11 mouse cellular contexts compared by ENCODE assay signal in genomic region chr19:10905728-10906000, GRCm38 (mm10). TPM values are rescaled to one million over a fixed set of nuclear protein-coding genes. Genes with fewer than 3 reads are reported as not detected.
A peak's percentile ranks its signal among the peaks of the same experiment; 100 is the strongest.
DNase-seq lines count a peak whose midpoint lies in the region; ATAC-seq and TF ChIP-seq lines count a peak whose summit lies in the region.
"Had no signal": no experiment of that assay in that cellular context is flagged by ENCODE, and none has a peak within 500 bp of the region (broad histone marks: within the 10 kb centered on the region; RNA-seq: fewer than 3 reads in every experiment).

No protein-coding gene starts in this region.

- no peak for ATAC-seq in hindbrain, embryonic 11.5 days (ENCODE audit: low FRiP score)
- ATAC-seq in midbrain, postnatal 0 days (ENCODE audit: low FRiP score) = no peak
- no peak for ATAC-seq in intestine, postnatal 0 days
- ATAC-seq in stomach, embryonic 14.5 days (ENCODE audit: insufficient number of reproducible peaks, insufficient read depth, low FRiP score, low read depth) = no peak
- ATAC-seq in erythroblast, adult 5-6 weeks (replicated peaks; ENCODE audit: low FRiP score, poor library complexity, severe bottlenecking) = no peak

- H3K27ac ChIP-seq in hindbrain, embryonic 11.5 days (ENCODE audit: low read depth, low read length) = 0 out of 2 replicates have a peak overlapping the region, but pooled peaks have one; percentile 10
- H3K27ac ChIP-seq in hindbrain, embryonic 10.5 days = no peak overlapping the region
- H3K27ac ChIP-seq in midbrain, postnatal 0 days (ENCODE audit: low read depth, low read length) = peak overlapping the region; percentile 43
- H3K27ac ChIP-seq in midbrain, embryonic 10.5 days (replicated peaks) = no peak overlapping the region
- peak overlapping the region; percentile 61 for H3K27ac ChIP-seq in intestine, postnatal 0 days (ENCODE audit: low read depth, low read length)
- peak overlapping the region; percentile 86 for H3K27ac ChIP-seq in stomach, embryonic 14.5 days (ENCODE audit: low read length)

- no peak for TF ChIP-seq CTCF in midbrain, postnatal 0 days (IDR thresholded peaks at IDR 0.05)
- TF ChIP-seq CTCF in intestine, postnatal 0 days (IDR thresholded peaks at IDR 0.05; ENCODE audit: low read depth) = no peak

- H3K27me3 ChIP-seq in hindbrain, embryonic 11.5 days (ENCODE audit: control insufficient read depth, insufficient read depth, low read length) = no peaks in the 10 kb centered on the region
- no peaks in the 10 kb centered on the region for H3K27me3 ChIP-seq in hindbrain, embryonic 10.5 days (ENCODE audit: insufficient read depth, poor library complexity, severe bottlenecking)
- H3K27me3 ChIP-seq in midbrain, postnatal 0 days (ENCODE audit: insufficient read depth, low read length) = no peaks in the 10 kb centered on the region
- no peaks in the 10 kb centered on the region for H3K27me3 ChIP-seq in midbrain, embryonic 10.5 days (ENCODE audit: low read depth, poor library complexity, severe bottlenecking)
- H3K27me3 ChIP-seq in intestine, postnatal 0 days (replicated peaks; ENCODE audit: control insufficient read depth, insufficient read depth, low read length) = no peaks in the 10 kb centered on the region
- no peaks in the 10 kb centered on the region for H3K27me3 ChIP-seq in stomach, embryonic 14.5 days (ENCODE audit: control insufficient read depth, insufficient read depth, low read length)

- DNase-seq in hindbrain, embryonic 11.5 days (ENCODE audit: low spot score) = no peak
- no peak for DNase-seq in hindbrain, embryonic 10.5 days (ENCODE audit: low spot score)
- DNase-seq in midbrain, postnatal 0 days (ENCODE audit: low spot score) = no peak
- DNase-seq in midbrain, embryonic 10.5 days (ENCODE audit: low spot score) = no peak
- no peak for DNase-seq in cerebellum, adult 9-11 months
- DNase-seq: cerebellum, adult 11-12 months had no signal

- no peak overlapping the region for H3K9ac ChIP-seq in hindbrain, embryonic 11.5 days (ENCODE audit: low read depth, low read length)
- no peak overlapping the region for H3K9ac ChIP-seq in midbrain, postnatal 0 days (replicated peaks; ENCODE audit: low read length, poor library complexity, severe bottlenecking)
- no peak overlapping the region for H3K9ac ChIP-seq in intestine, postnatal 0 days (ENCODE audit: low read depth, low read length)
- H3K9ac ChIP-seq in stomach, embryonic 14.5 days (replicated peaks; ENCODE audit: low read depth, low read length) = no peak overlapping the region

- no peak overlapping the region for H3K4me2 ChIP-seq in hindbrain, embryonic 11.5 days (replicated peaks; ENCODE audit: low read depth, low read length)
- H3K4me2 ChIP-seq in midbrain, postnatal 0 days (ENCODE audit: low read depth, low read length, poor library complexity, severe bottlenecking) = no peak overlapping the region
- no peak overlapping the region for H3K4me2 ChIP-seq in intestine, postnatal 0 days (replicated peaks; ENCODE audit: low read depth)
- H3K4me2 ChIP-seq in stomach, embryonic 14.5 days (replicated peaks; ENCODE audit: low read depth, low read length) = 0 out of 2 replicates have a peak overlapping the region, but pooled peaks have one; percentile 10

- 93% methylated on average over 5 of the region's 5 CpGs for WGBS in hindbrain, embryonic 11.5 days
- 93% methylated on average over 5 of the region's 5 CpGs for WGBS in hindbrain, embryonic 10.5 days
- 69% methylated on average over 5 of the region's 5 CpGs for WGBS in midbrain, postnatal 0 days
- 89% methylated on average over 5 of the region's 5 CpGs for WGBS in midbrain, embryonic 10.5 days
- WGBS in intestine, postnatal 0 days = 57% methylated on average over 5 of the region's 5 CpGs
- WGBS in stomach, embryonic 14.5 days = 50% methylated on average over 5 of the region's 5 CpGs

- no peaks in the 10 kb centered on the region for H3K4me1 ChIP-seq in hindbrain, embryonic 11.5 days (replicated peaks; ENCODE audit: control insufficient read depth, insufficient read depth, low read length)
- H3K4me1 ChIP-seq in hindbrain, embryonic 10.5 days (replicated peaks) = no peaks in the 10 kb centered on the region
- H3K4me1 ChIP-seq in midbrain, postnatal 0 days (ENCODE audit: insufficient read depth, low read length) = no peaks in the 10 kb centered on the region
- H3K4me1 ChIP-seq in midbrain, embryonic 10.5 days = no peaks in the 10 kb centered on the region
- H3K4me1 ChIP-seq in intestine, postnatal 0 days (replicated peaks; ENCODE audit: control insufficient read depth, insufficient read depth, low read length) = peaks cover 4% of the 10 kb centered on the region; the same call in 1 of the 2 replicates
- peaks cover 16% of the 10 kb centered on the region for H3K4me1 ChIP-seq in stomach, embryonic 14.5 days (ENCODE audit: control insufficient read depth, insufficient read depth, low read length)

- peaks cover 11% of the 10 kb centered on the region for H3K36me3 ChIP-seq in hindbrain, embryonic 11.5 days (ENCODE audit: control insufficient read depth, insufficient read depth, low read length)
- H3K36me3 ChIP-seq in hindbrain, embryonic 10.5 days = peaks cover 84% of the 10 kb centered on the region
- H3K36me3 ChIP-seq in midbrain, postnatal 0 days (ENCODE audit: insufficient read depth, low read length) = peaks cover 58% of the 10 kb centered on the region
- peaks cover 84% of the 10 kb centered on the region for H3K36me3 ChIP-seq in midbrain, embryonic 10.5 days
- peaks cover 46% of the 10 kb centered on the region for H3K36me3 ChIP-seq in intestine, postnatal 0 days (ENCODE audit: control insufficient read depth, insufficient read depth)
- H3K36me3 ChIP-seq in stomach, embryonic 14.5 days (ENCODE audit: control insufficient read depth, insufficient read depth, low read length) = peaks cover 46% of the 10 kb centered on the region

- no peak overlapping the region for H3K4me3 ChIP-seq in hindbrain, embryonic 11.5 days (ENCODE audit: low read depth, low read length)
- no peak overlapping the region for H3K4me3 ChIP-seq in hindbrain, embryonic 10.5 days
- no peak overlapping the region for H3K4me3 ChIP-seq in midbrain, postnatal 0 days (ENCODE audit: low read depth, low read length)
- H3K4me3 ChIP-seq in midbrain, embryonic 10.5 days = no peak overlapping the region
- H3K4me3 ChIP-seq in intestine, postnatal 0 days (ENCODE audit: low read depth, low read length) = no peak overlapping the region
- no peak overlapping the region for H3K4me3 ChIP-seq in stomach, embryonic 14.5 days (ENCODE audit: low read depth, low read length)

- H3K9me3 ChIP-seq in hindbrain, embryonic 11.5 days (ENCODE audit: control insufficient read depth, low read length) = no peaks in the 10 kb centered on the region
- H3K9me3 ChIP-seq in hindbrain, embryonic 10.5 days = no peaks in the 10 kb centered on the region
- no peaks in the 10 kb centered on the region for H3K9me3 ChIP-seq in midbrain, postnatal 0 days (ENCODE audit: low read length)
- H3K9me3 ChIP-seq in midbrain, embryonic 10.5 days (replicated peaks) = no peaks in the 10 kb centered on the region
- H3K9me3 ChIP-seq in intestine, postnatal 0 days (ENCODE audit: control insufficient read depth) = no peaks in the 10 kb centered on the region
- H3K9me3 ChIP-seq in stomach, embryonic 14.5 days (ENCODE audit: control insufficient read depth, low read depth, low read length) = no peaks in the 10 kb centered on the region

RNA-seq across cellular contexts. Expression of gene Prpf19, which starts 10.6 kb away (rescaled TPM):
- 50.4 and 58.6 TPM in 2 replicates for polyA plus RNA-seq in hindbrain, embryonic 11.5 days (2014; fragmentation: Nextera tagmentation; extraction: Ambion mirVana)
- 35.9 and 43.5 TPM in 2 replicates for polyA plus RNA-seq in hindbrain, embryonic 10.5 days (2016; fragmentation: Nextera tagmentation; extraction: Ambion mirVana)
- total RNA-seq in midbrain, postnatal 0 days (2014; rRNA removed) = 281 and 298 TPM in 2 replicates
- polyA plus RNA-seq in midbrain, postnatal 0 days (2015; fragmentation: Nextera tagmentation; extraction: Ambion mirVana) = 37.8 and 38.1 TPM in 2 replicates
- 35.8 and 37.2 TPM in 2 replicates for polyA plus RNA-seq in midbrain, embryonic 10.5 days (2016; fragmentation: Nextera tagmentation; extraction: Ambion mirVana)
- polyA plus RNA-seq in intestine, postnatal 0 days (2015; fragmentation: Nextera tagmentation; extraction: Ambion mirVana) = 20.3 and 24.6 TPM in 2 replicates
- polyA plus RNA-seq in stomach, embryonic 14.5 days (2014; fragmentation: Nextera tagmentation; extraction: Ambion mirVana) = 47.9 and 49.9 TPM in 2 replicates
- total RNA-seq in erythroblast, adult 5-6 weeks (2015; ENCODE audit: low replicate concordance) = 10.0 and 14.4 TPM in 2 replicates
- total RNA-seq in erythroblast, adult 5-6 weeks (2017; ENCODE audit: low replicate concordance) = 26.3 and 59.3 TPM in 2 replicates

RNA-seq across cellular contexts. Expression of gene Zp1, which starts 14.8 kb away (rescaled TPM):
- polyA plus RNA-seq in hindbrain, embryonic 11.5 days (2014; fragmentation: Nextera tagmentation; extraction: Ambion mirVana) = not detected in 2 replicates
- 0.08 TPM in 1 of 2 replicates, not detected in the other for polyA plus RNA-seq in hindbrain, embryonic 10.5 days (2016; fragmentation: Nextera tagmentation; extraction: Ambion mirVana)
- total RNA-seq in midbrain, postnatal 0 days (2014; rRNA removed) = 0.14 and 0.82 TPM in 2 replicates
- 0.98 and 1.4 TPM in 2 replicates for polyA plus RNA-seq in midbrain, postnatal 0 days (2015; fragmentation: Nextera tagmentation; extraction: Ambion mirVana)
- not detected in 2 replicates for polyA plus RNA-seq in midbrain, embryonic 10.5 days (2016; fragmentation: Nextera tagmentation; extraction: Ambion mirVana)
- polyA plus RNA-seq in intestine, postnatal 0 days (2015; fragmentation: Nextera tagmentation; extraction: Ambion mirVana) = not detected in 2 replicates
- polyA plus RNA-seq in stomach, embryonic 14.5 days (2014; fragmentation: Nextera tagmentation; extraction: Ambion mirVana) = not detected in 2 replicates
- not detected in 2 replicates for total RNA-seq in erythroblast, adult 5-6 weeks (2015; ENCODE audit: low replicate concordance)
- total RNA-seq in erythroblast, adult 5-6 weeks (2017; ENCODE audit: low replicate concordance) = not detected in 2 replicates
- total RNA-seq: gastrocnemius, adult 8-10 months; layer of hippocampus, adult 8-10 months had no signal

RNA-seq across cellular contexts. Expression of gene Tmem109, which starts 23.9 kb away (rescaled TPM):
- polyA plus RNA-seq in hindbrain, embryonic 11.5 days (2014; fragmentation: Nextera tagmentation; extraction: Ambion mirVana) = 44.1 and 44.9 TPM in 2 replicates
- polyA plus RNA-seq in hindbrain, embryonic 10.5 days (2016; fragmentation: Nextera tagmentation; extraction: Ambion mirVana) = 50.8 and 57.3 TPM in 2 replicates
- total RNA-seq in midbrain, postnatal 0 days (2014; rRNA removed) = 21.3 and 22.9 TPM in 2 replicates
- polyA plus RNA-seq in midbrain, postnatal 0 days (2015; fragmentation: Nextera tagmentation; extraction: Ambion mirVana) = 39.2 and 39.3 TPM in 2 replicates
- 50.1 and 53.0 TPM in 2 replicates for polyA plus RNA-seq in midbrain, embryonic 10.5 days (2016; fragmentation: Nextera tagmentation; extraction: Ambion mirVana)
- 35.8 and 36.2 TPM in 2 replicates for polyA plus RNA-seq in intestine, postnatal 0 days (2015; fragmentation: Nextera tagmentation; extraction: Ambion mirVana)
- polyA plus RNA-seq in stomach, embryonic 14.5 days (2014; fragmentation: Nextera tagmentation; extraction: Ambion mirVana) = 132 and 137 TPM in 2 replicates
- total RNA-seq in erythroblast, adult 5-6 weeks (2015; ENCODE audit: low replicate concordance) = 6.3 and 10.4 TPM in 2 replicates
- 2.4 and 6.6 TPM in 2 replicates for total RNA-seq in erythroblast, adult 5-6 weeks (2017; ENCODE audit: low replicate concordance)

RNA-seq across cellular contexts. Expression of gene Ptgdr2, which starts 31.3 kb away (rescaled TPM):
- 0.10 TPM in 1 of 2 replicates, not detected in the other for polyA plus RNA-seq in hindbrain, embryonic 11.5 days (2014; fragmentation: Nextera tagmentation; extraction: Ambion mirVana)
- not detected in 2 replicates for polyA plus RNA-seq in hindbrain, embryonic 10.5 days (2016; fragmentation: Nextera tagmentation; extraction: Ambion mirVana)
- 1.0 and 1.4 TPM in 2 replicates for total RNA-seq in midbrain, postnatal 0 days (2014; rRNA removed)
- 0.09 and 0.16 TPM in 2 replicates for polyA plus RNA-seq in midbrain, postnatal 0 days (2015; fragmentation: Nextera tagmentation; extraction: Ambion mirVana)
- polyA plus RNA-seq in midbrain, embryonic 10.5 days (2016; fragmentation: Nextera tagmentation; extraction: Ambion mirVana) = 0.04 and 0.09 TPM in 2 replicates
- polyA plus RNA-seq in intestine, postnatal 0 days (2015; fragmentation: Nextera tagmentation; extraction: Ambion mirVana) = not detected in 2 replicates
- polyA plus RNA-seq in stomach, embryonic 14.5 days (2014; fragmentation: Nextera tagmentation; extraction: Ambion mirVana) = not detected in 2 replicates
- total RNA-seq in erythroblast, adult 5-6 weeks (2015; ENCODE audit: low replicate concordance) = not detected in 2 replicates
- total RNA-seq in erythroblast, adult 5-6 weeks (2017; ENCODE audit: low replicate concordance) = not detected in 2 replicates
- total RNA-seq: gastrocnemius, adult 8-10 months had no signal

RNA-seq across cellular contexts. Expression of gene Tmem132a, which starts 35.9 kb away (rescaled TPM):
- polyA plus RNA-seq in hindbrain, embryonic 11.5 days (2014; fragmentation: Nextera tagmentation; extraction: Ambion mirVana) = 56.2 and 61.3 TPM in 2 replicates
- polyA plus RNA-seq in hindbrain, embryonic 10.5 days (2016; fragmentation: Nextera tagmentation; extraction: Ambion mirVana) = 119 and 135 TPM in 2 replicates
- 403 and 429 TPM in 2 replicates for total RNA-seq in midbrain, postnatal 0 days (2014; rRNA removed)
- 207 and 213 TPM in 2 replicates for polyA plus RNA-seq in midbrain, postnatal 0 days (2015; fragmentation: Nextera tagmentation; extraction: Ambion mirVana)
- polyA plus RNA-seq in midbrain, embryonic 10.5 days (2016; fragmentation: Nextera tagmentation; extraction: Ambion mirVana) = 111 and 122 TPM in 2 replicates
- 7.1 and 7.5 TPM in 2 replicates for polyA plus RNA-seq in intestine, postnatal 0 days (2015; fragmentation: Nextera tagmentation; extraction: Ambion mirVana)
- polyA plus RNA-seq in stomach, embryonic 14.5 days (2014; fragmentation: Nextera tagmentation; extraction: Ambion mirVana) = 59.3 and 63.2 TPM in 2 replicates
- total RNA-seq in erythroblast, adult 5-6 weeks (2015; ENCODE audit: low replicate concordance) = not detected in 2 replicates
- not detected in 2 replicates for total RNA-seq in erythroblast, adult 5-6 weeks (2017; ENCODE audit: low replicate concordance)

Comparison
In these comparisons a context has a peak if more than half of its experiments do, and no peak if none do; other contexts are left out.
1. H3K27ac ChIP-seq: peak in hindbrain, embryonic 11.5 days (single experiment), midbrain, postnatal 0 days (single experiment), intestine, postnatal 0 days (single experiment) and stomach, embryonic 14.5 days (single experiment); none in hindbrain, embryonic 10.5 days (single experiment) and midbrain, embryonic 10.5 days (single experiment).